Mouse (Mus musculus) embryonic facial prominence, embryonic 11.5 days (tissue): ENCODE data around the gene Aox2. TPM values are rescaled to one million over a fixed set of nuclear protein-coding genes. Genes with fewer than 3 reads are reported as not detected.

ENCODE experiments used
- polyA plus RNA-seq: library from polyadenylated mRNA; unstranded; fragments of >200 nt; fragmentation: Nextera tagmentation; extraction: Ambion mirVana; gene quantifications from 2 replicates; pipeline ENCODE4 v1.2.1, GENCODE M21; 2014

Aox2 gene
- polyA plus RNA-seq, 1 experiment from 2014 or later = not detected

Other genes with a start within 250 kb of the Aox2 start
- gene Aox1, start 248.4 kb upstream of the Aox2 start, polyA plus RNA-seq = not detected in 2 replicates
- 0.33 and 0.48 TPM in 2 replicates for gene Aox3, start 165.2 kb upstream of the Aox2 start, polyA plus RNA-seq
- gene Aox4, start 67.9 kb upstream of the Aox2 start, polyA plus RNA-seq = 0.13 TPM in 1 of 2 replicates, not detected in the other
- 523 and 595 TPM in 2 replicates for gene Bzw1, start 114.6 kb downstream of the Aox2 start, polyA plus RNA-seq
- 182 and 195 TPM in 2 replicates for gene Clk1, start 145.7 kb downstream of the Aox2 start, polyA plus RNA-seq
- 69.1 and 69.4 TPM in 2 replicates for gene Nif3l1, start 166.8 kb downstream of the Aox2 start, polyA plus RNA-seq
- gene Ppil3, start 167.2 kb downstream of the Aox2 start, polyA plus RNA-seq = 60.8 and 66.6 TPM in 2 replicates
- 57.9 and 65.2 TPM in 2 replicates for gene Orc2, start 226.8 kb downstream of the Aox2 start, polyA plus RNA-seq